Mouse (Mus musculus) E14TG2a.4 (cell line): ENCODE results near the gene Smarca5.

ENCODE experiments used
- CTCF ChIP-seq: conservative IDR thresholded peaks from 2 replicates; pipeline ENCODE4 v1.5.1; 2014; ENCODE audit warnings: low read length
- NANOG ChIP-seq: IDR thresholded peaks from 2 replicates; pipeline ENCODE4 v1.6.1; 2014; ENCODE audit warnings: borderline replicate concordance, low read length, mixed read lengths
- POU5F1 ChIP-seq: IDR thresholded peaks from 2 replicates; pipeline ENCODE4 v1.6.1; 2014; ENCODE audit warnings: low read length, borderline replicate concordance

DNA sequence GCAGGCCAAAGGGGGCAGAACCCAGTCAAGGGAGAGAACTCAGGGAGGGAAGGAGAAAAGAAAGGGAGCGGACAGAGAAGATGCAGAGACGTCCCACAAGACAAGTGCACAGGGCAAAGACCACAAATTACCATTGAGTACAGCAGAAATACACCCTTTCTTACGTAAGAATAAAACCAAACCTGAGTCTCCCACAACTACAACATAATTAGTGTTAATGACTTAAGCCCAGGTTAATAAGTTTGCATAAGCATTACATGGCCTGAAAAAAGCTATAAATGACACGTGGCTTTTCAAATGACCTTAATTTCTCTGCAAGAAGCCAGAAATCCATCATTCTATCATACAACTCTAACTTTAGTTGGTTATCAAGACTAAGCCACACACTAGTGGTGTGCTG is 44.0 kb upstream of the Smarca5 start:
- no peak for TF ChIP-seq CTCF
- no peak for TF ChIP-seq POU5F1
- no peak for TF ChIP-seq NANOG
